Comparison of ENCODE assay signal across 8 mouse cellular contexts in genomic region chrX:161162314-161163068, GRCm38 (mm10). TPM values are rescaled to one million over a fixed set of nuclear protein-coding genes. Genes with fewer than 3 reads are reported as not detected.
DNase-seq lines count a peak whose midpoint lies in the region; ATAC-seq and TF ChIP-seq lines count a peak whose summit lies in the region.

No protein-coding gene starts in this region.

- no peaks in the 10 kb centered on the region; the same call in 1 of the 2 replicates for H3K27me3 ChIP-seq in forebrain, embryonic 11.5 days (ENCODE audit: control insufficient read depth, insufficient read depth, low read length)
- no peaks in the 10 kb centered on the region for H3K27me3 ChIP-seq in heart, embryonic 16.5 days (ENCODE audit: control insufficient read depth, insufficient read depth, low read length)
- no peaks in the 10 kb centered on the region for H3K27me3 ChIP-seq in liver, embryonic 14.5 days (ENCODE audit: control insufficient read depth, insufficient read depth, low read length)
- no peaks in the 10 kb centered on the region; the same call in 1 of the 2 replicates for H3K27me3 ChIP-seq in neural tube, embryonic 12.5 days (replicated peaks)

- H3K27ac ChIP-seq in forebrain, embryonic 11.5 days (ENCODE audit: low read depth, low read length), result no peak overlapping the region
- H3K27ac ChIP-seq in heart, embryonic 16.5 days (ENCODE audit: low read length), result no peak overlapping the region
- no peak overlapping the region for H3K27ac ChIP-seq in liver, embryonic 14.5 days
- no peak overlapping the region for H3K27ac ChIP-seq in neural tube, embryonic 12.5 days

- TF ChIP-seq CTCF in liver, embryonic 14.5 days (IDR thresholded peaks at IDR 0.05; ENCODE audit: low read depth), result no peak

- no peaks in the 10 kb centered on the region for H3K9me3 ChIP-seq in forebrain, embryonic 11.5 days (ENCODE audit: control insufficient read depth, low read length)
- no peaks in the 10 kb centered on the region for H3K9me3 ChIP-seq in heart, embryonic 16.5 days (replicated peaks; ENCODE audit: control insufficient read depth, low read length)
- H3K9me3 ChIP-seq in liver, embryonic 14.5 days (ENCODE audit: control insufficient read depth, low read length), result no peaks in the 10 kb centered on the region
- no peaks in the 10 kb centered on the region for H3K9me3 ChIP-seq in neural tube, embryonic 12.5 days

- WGBS in forebrain, embryonic 11.5 days, result 28% methylated on average over 17 of the region's 22 CpGs
- WGBS in heart, embryonic 16.5 days, result 15% methylated on average over 22 of the region's 22 CpGs
- 22% methylated on average over 19 of the region's 22 CpGs for WGBS in liver, embryonic 14.5 days (ENCODE audit: insufficient replicate concordance)
- 21% methylated on average over 22 of the region's 22 CpGs for WGBS in neural tube, embryonic 12.5 days

- ATAC-seq in CD4-positive, CD25-positive, alpha-beta regulatory T cell, adult 4 months, result peak; percentile 63
- peak; percentile 98 for ATAC-seq in forebrain, embryonic 11.5 days (replicated peaks; ENCODE audit: low FRiP score)
- ATAC-seq in heart, embryonic 16.5 days (replicated peaks; ENCODE audit: extremely low read depth, insufficient read depth, low FRiP score), result peak; percentile 90
- ATAC-seq in liver, embryonic 14.5 days (ENCODE audit: insufficient read depth), result peak; percentile 87
- peak; percentile 96 for ATAC-seq in neural tube, embryonic 12.5 days (ENCODE audit: low FRiP score, low read depth)

- peak overlapping the region; percentile 56 for H3K9ac ChIP-seq in forebrain, embryonic 11.5 days (ENCODE audit: low read length)
- peak overlapping the region; percentile 74 for H3K9ac ChIP-seq in heart, embryonic 16.5 days (ENCODE audit: low read length)
- peak overlapping the region; percentile 45; the same call in 1 of the 2 replicates for H3K9ac ChIP-seq in liver, embryonic 14.5 days (replicated peaks)
- H3K9ac ChIP-seq in neural tube, embryonic 12.5 days, result peak overlapping the region; percentile 48

- H3K36me3 ChIP-seq in forebrain, embryonic 11.5 days (ENCODE audit: control insufficient read depth, insufficient read depth, low read length), result no peaks in the 10 kb centered on the region
- no peaks in the 10 kb centered on the region for H3K36me3 ChIP-seq in heart, embryonic 16.5 days (ENCODE audit: control insufficient read depth, insufficient read depth)
- no peaks in the 10 kb centered on the region for H3K36me3 ChIP-seq in liver, embryonic 14.5 days (replicated peaks; ENCODE audit: control insufficient read depth, insufficient read depth, low read depth)
- H3K36me3 ChIP-seq in neural tube, embryonic 12.5 days, result no peaks in the 10 kb centered on the region

- DNase-seq in c-Kit-positive CD71-positive TER-119-positive erythroid progenitor cells, embryonic 14.5 days (ENCODE audit: low spot score), result peak; percentile 38
- DNase-seq in forebrain, embryonic 11.5 days (ENCODE audit: low spot score), result peak; percentile 78
- peak; percentile 41 to 65 for DNase-seq in kidney, postnatal 36 days
- DNase-seq in liver, embryonic 14.5 days (ENCODE audit: low read depth in 3 of 3, low spot score in 3 of 3), result peak; percentile 2 to 14 (median 12)
- DNase-seq in telencephalon, adult 2 months (ENCODE audit: low read depth, low spot score), result peak; percentile 27

- no peaks in the 10 kb centered on the region for H3K4me1 ChIP-seq in forebrain, embryonic 11.5 days (replicated peaks; ENCODE audit: control insufficient read depth, insufficient read depth, low read length)
- no peaks in the 10 kb centered on the region for H3K4me1 ChIP-seq in heart, embryonic 16.5 days (ENCODE audit: control insufficient read depth, insufficient read depth, low read length)
- no peaks in the 10 kb centered on the region for H3K4me1 ChIP-seq in liver, embryonic 14.5 days (replicated peaks; ENCODE audit: control insufficient read depth in 2 of 2, insufficient read depth in 2 of 2, low read length in 1 of 2)
- H3K4me1 ChIP-seq in neural tube, embryonic 12.5 days, result no peaks in the 10 kb centered on the region

- TF ChIP-seq EP300 in liver, embryonic 14.5 days (IDR thresholded peaks at IDR 0.05; ENCODE audit: low read depth), result no peak

- peak overlapping the region; percentile 43 for H3K4me3 ChIP-seq in forebrain, embryonic 11.5 days (ENCODE audit: low read depth, low read length)
- peak overlapping the region; percentile 66 for H3K4me3 ChIP-seq in heart, embryonic 16.5 days (ENCODE audit: low read length)
- H3K4me3 ChIP-seq in liver, embryonic 14.5 days (ENCODE audit: insufficient read depth in 1 of 2, low read depth in 2 of 2, low read length in 2 of 2), result peak overlapping the region; percentile 49 to 72
- peak overlapping the region; percentile 51 for H3K4me3 ChIP-seq in neural tube, embryonic 12.5 days

- H3K4me2 ChIP-seq in forebrain, embryonic 11.5 days (ENCODE audit: low read depth, low read length, severe bottlenecking), result peak overlapping the region; percentile 58
- peak overlapping the region; percentile 59 for H3K4me2 ChIP-seq in heart, embryonic 16.5 days (ENCODE audit: low read depth, low read length)
- H3K4me2 ChIP-seq in liver, embryonic 14.5 days (ENCODE audit: low read depth), result peak overlapping the region; percentile 62
- H3K4me2 ChIP-seq in neural tube, embryonic 12.5 days (replicated peaks), result peak overlapping the region; percentile 60

RNA-seq across cellular contexts. Expression of gene Scml2, which starts 45.5 kb away (rescaled TPM):
- polyA plus RNA-seq in CD4-positive, CD25-positive, alpha-beta regulatory T cell, adult 4 months (2017; shearing (Covaris generic)), result not detected
- polyA plus RNA-seq in forebrain, embryonic 11.5 days (2014; fragmentation: Nextera tagmentation; extraction: Ambion mirVana), result 3.7 and 6.8 TPM in 2 replicates
- 3.3 and 3.7 TPM in 2 replicates for polyA plus RNA-seq in heart, embryonic 16.5 days (2015; fragmentation: Nextera tagmentation; extraction: Ambion mirVana)
- polyA plus RNA-seq in liver, embryonic 14.5 days (2012; rRNA removed), result 0.44 and 0.67 TPM in 2 replicates
- polyA plus RNA-seq in liver, embryonic 14.5 days (2014; fragmentation: Nextera tagmentation; extraction: Ambion mirVana), result 0.38 and 0.71 TPM in 2 replicates
- 2.1 and 2.6 TPM in 2 replicates for polyA plus RNA-seq in neural tube, embryonic 12.5 days (2016; fragmentation: Nextera tagmentation; extraction: Ambion mirVana)

Comparison
In these comparisons a context has a peak if more than half of its experiments do, and no peak if none do; other contexts are left out.
1. DNase-seq: peak in every context shown above with its lines; median percentile 78 in forebrain, embryonic 11.5 days; 53 in kidney, postnatal 36 days; 38 in c-Kit-positive CD71-positive TER-119-positive erythroid progenitor cells, embryonic 14.5 days; 27 in telencephalon, adult 2 months; 12 in liver, embryonic 14.5 days.